ENCODE assay signal across 8 mouse cellular contexts in genomic region chr10:43477865-43478681, GRCm38 (mm10). TPM values are rescaled to one million over a fixed set of nuclear protein-coding genes. Genes with fewer than 3 reads are reported as not detected.
DNase-seq lines count a peak whose midpoint lies in the region; ATAC-seq and TF ChIP-seq lines count a peak whose summit lies in the region.

No protein-coding gene starts in this region.

- TF ChIP-seq CTCF in left cerebral cortex, adult 2 months (IDR thresholded peaks at IDR 0.05) = no peak

- DNase-seq in Muller cell, postnatal 12 days (ENCODE audit: inconsistent ontology term) = peak; percentile 73
- DNase-seq in cerebellum, adult 8-10 months = peak; percentile 9
- DNase-seq in frontal cortex, postnatal 14 days (ENCODE audit: low spot score in 2 of 2) = peak; percentile 22 to 35
- DNase-seq in hindbrain, embryonic 14.5 days (ENCODE audit: low spot score) = peak; percentile 62
- DNase-seq in left cerebral cortex, adult 2 months (ENCODE audit: extremely low spot score in 1 of 2, low spot score in 2 of 2) = peak; percentile 23 to 38
- DNase-seq in lung, postnatal 4 days = peak; percentile 53 to 70
- DNase-seq in right cerebral cortex, postnatal 10 days (ENCODE audit: low spot score in 2 of 2) = peak; percentile 71 to 78

- peak overlapping the region; percentile 98 for H3K27ac ChIP-seq in hindbrain, embryonic 14.5 days
- peak overlapping the region; percentile 6; the same call in 1 of the 2 replicates for H3K27ac ChIP-seq in left cerebral cortex, adult 2 months

- no peaks in the 10 kb centered on the region for H3K36me3 ChIP-seq in hindbrain, embryonic 14.5 days (replicated peaks; ENCODE audit: control insufficient read depth, insufficient read depth)

- H3K4me3 ChIP-seq in hindbrain, embryonic 14.5 days (replicated peaks; ENCODE audit: low read length) = peak overlapping the region; percentile 85
- peak overlapping the region; percentile 76 for H3K4me3 ChIP-seq in left cerebral cortex, adult 2 months

- intact Hi-C loops in left cerebral cortex, adult 2 months (cut with DNase I) = loop anchor here (2.0 kb wide), 2 partner anchors 63 to 257 kb away; partner anchors contain the start of genes 1700021F05Rik and Pdss2

- H3K27me3 ChIP-seq in hindbrain, embryonic 14.5 days (ENCODE audit: control insufficient read depth, insufficient read depth, low read length) = no peaks in the 10 kb centered on the region

- peaks cover 39% of the 10 kb centered on the region for H3K4me1 ChIP-seq in hindbrain, embryonic 14.5 days (replicated peaks; ENCODE audit: control insufficient read depth, insufficient read depth, low read length)

- no peaks in the 10 kb centered on the region for H3K9me3 ChIP-seq in hindbrain, embryonic 14.5 days (ENCODE audit: control insufficient read depth, low read length)

- ATAC-seq in hindbrain, embryonic 14.5 days (ENCODE audit: low FRiP score) = peak; percentile 25; the same call in 1 of the 2 replicates
- no peak for ATAC-seq in activated CD4-positive, CD25-positive, alpha-beta regulatory T cell, adult 4 months

- peak overlapping the region; percentile 99 for H3K4me2 ChIP-seq in hindbrain, embryonic 14.5 days (replicated peaks)

- peak overlapping the region; percentile 95 for H3K9ac ChIP-seq in hindbrain, embryonic 14.5 days

- WGBS in hindbrain, embryonic 14.5 days = under 1% methylated on average over 42 of the region's 42 CpGs

RNA-seq across cellular contexts. Expression of gene Bend3, which starts 0.6 kb away (rescaled TPM):
- 3.1 and 4.8 TPM in 2 replicates for polyA plus RNA-seq in hindbrain, embryonic 14.5 days (2014; fragmentation: Nextera tagmentation; extraction: Ambion mirVana)
- total RNA-seq in left cerebral cortex, adult 2 months (2021) = 1 to 10 TPM; 5.4 to 6.1 TPM
- polyA plus RNA-seq in activated CD4-positive, CD25-positive, alpha-beta regulatory T cell, adult 4 months (2017; shearing (Covaris generic)) = 1 to 10 TPM; 1.0 to 1.5 TPM

RNA-seq across cellular contexts. Expression of gene Gm9803, which starts 45.8 kb away (rescaled TPM):
- 14.5 and 25.4 TPM in 2 replicates for polyA plus RNA-seq in hindbrain, embryonic 14.5 days (2014; fragmentation: Nextera tagmentation; extraction: Ambion mirVana)
- total RNA-seq in left cerebral cortex, adult 2 months (2021) = 1 to 10 TPM in 1 of 2 experiments, not detected in 1; 7.5 TPM
- 10 to 100 TPM; 33.4 to 45.0 TPM for polyA plus RNA-seq in activated CD4-positive, CD25-positive, alpha-beta regulatory T cell, adult 4 months (2017; shearing (Covaris generic))

Comparison
In these comparisons a context has a peak if more than half of its experiments do, and no peak if none do; other contexts are left out.
1. DNase-seq: peak in every context shown above with its lines; median percentile 74 in right cerebral cortex, postnatal 10 days; 73 in Muller cell, postnatal 12 days; 62 in hindbrain, embryonic 14.5 days; 62 in lung, postnatal 4 days; 30 in left cerebral cortex, adult 2 months; 28 in frontal cortex, postnatal 14 days; 9 in cerebellum, adult 8-10 months.